Mouse (Mus musculus): Measurements from ENCODE around the gene Stx1a.

DNA sequence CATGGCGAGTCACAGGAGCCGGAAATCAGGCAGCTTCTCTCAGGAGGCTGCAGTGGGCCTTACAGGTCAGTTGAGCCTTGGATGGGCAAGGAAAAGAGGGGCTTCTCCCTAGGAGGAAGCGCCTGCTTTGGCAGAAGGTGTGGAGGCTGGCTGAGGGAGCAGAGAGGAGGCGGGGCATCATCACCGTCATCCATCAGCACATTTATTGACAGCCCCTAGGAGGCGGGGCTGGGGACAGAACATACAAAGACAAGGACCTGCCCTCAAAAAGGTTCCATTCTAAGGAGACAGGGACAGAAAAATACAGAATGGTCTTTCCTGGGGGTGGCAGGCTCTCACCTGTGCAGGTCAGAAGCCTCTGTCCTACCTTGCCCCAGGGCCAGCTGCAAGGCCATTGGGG lies 49.4 kb downstream of the Stx1a start:
- TF ChIP-seq POLR2A (IDR thresholded peaks at IDR 0.05; ENCODE audit: borderline replicate concordance, insufficient read depth, low read length) = no peak
- no peak for TF ChIP-seq CTCF (IDR thresholded peaks at IDR 0.05; ENCODE audit: borderline replicate concordance, insufficient read depth, low read depth, low read length)
